9 mouse cellular contexts compared by ENCODE assay signal in the genomic region with DNA sequence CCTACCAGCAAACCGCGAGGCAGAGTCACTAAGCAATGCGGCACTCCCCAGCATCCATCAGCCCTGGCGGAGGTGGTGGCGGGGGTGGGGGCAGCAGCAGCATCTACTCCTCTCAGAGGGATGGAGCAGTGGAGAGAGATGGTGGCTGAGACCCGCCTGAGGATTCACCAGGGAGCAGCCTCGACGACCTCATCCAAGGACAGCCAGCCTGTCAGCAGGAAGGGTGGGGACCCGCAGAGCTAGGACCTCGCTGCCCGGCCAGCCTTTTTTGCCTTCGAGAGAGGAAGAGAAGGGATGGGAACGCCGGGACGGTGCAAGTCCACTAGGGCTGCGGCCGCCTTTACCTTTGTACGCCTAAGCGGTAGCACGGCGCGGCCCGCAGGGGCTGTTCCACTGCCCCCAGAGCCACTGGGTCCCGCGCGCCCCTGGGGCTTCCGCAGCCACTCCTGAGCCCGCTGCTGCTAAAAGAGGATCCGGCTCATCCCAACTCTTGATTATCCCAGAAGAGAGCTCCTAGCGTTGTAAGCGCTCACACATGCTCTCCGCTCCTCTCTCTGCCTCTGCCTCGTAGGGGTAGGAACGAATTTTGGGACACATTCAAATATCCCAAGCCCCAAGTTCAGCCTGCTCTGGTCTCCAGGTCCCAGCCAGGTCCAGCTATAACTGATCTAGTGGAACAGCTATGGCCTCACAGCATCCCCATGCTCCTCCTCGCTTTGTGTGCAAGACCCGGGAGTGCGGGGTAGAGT. TPM values are rescaled to one million over a fixed set of nuclear protein-coding genes. Genes with fewer than 3 reads are reported as not detected.
DNase-seq lines count a peak whose midpoint lies in the region; ATAC-seq and TF ChIP-seq lines count a peak whose summit lies in the region.
"Had no signal": no experiment of that assay in that cellular context is flagged by ENCODE, and none has a peak within 500 bp of the region (broad histone marks: within the 10 kb centered on the region; RNA-seq: fewer than 3 reads in every experiment).

Clvs2 (minus strand) TSS at position 639 of the 749 bp plus-strand sequence.

- WGBS in heart, embryonic 10.5 days: 3% methylated on average over 37 of the region's 37 CpGs
- WGBS in heart, postnatal 0 days: 2% methylated on average over 30 of the region's 37 CpGs
- WGBS in neural tube, embryonic 15.5 days: under 1% methylated on average over 37 of the region's 37 CpGs

- H3K4me1 ChIP-seq in heart, embryonic 10.5 days: peaks cover 2% of the 10 kb centered on the region; the same call in 1 of the 2 replicates
- H3K4me1 ChIP-seq in heart, postnatal 0 days (ENCODE audit: control insufficient read depth, insufficient read depth): no peaks in the 10 kb centered on the region
- H3K4me1 ChIP-seq in neural tube, embryonic 15.5 days: peaks cover 20% of the 10 kb centered on the region

- no peak for ATAC-seq in heart, postnatal 0 days (ENCODE audit: insufficient read depth, low read depth)
- peak; percentile 94 for ATAC-seq in neural tube, embryonic 15.5 days (ENCODE audit: low FRiP score)
- ATAC-seq in erythroid progenitor cell, adult 5-6 weeks (replicated peaks; ENCODE audit: low FRiP score, poor library complexity, severe bottlenecking): no peak

- DNase-seq in heart, embryonic 10.5 days (ENCODE audit: low spot score): peak; percentile 73
- DNase-seq in heart, adult 8-10 months (ENCODE audit: low spot score): no peak
- peak; percentile 55 for DNase-seq in ES-CJ7 (ENCODE audit: low read depth, low spot score)
- DNase-seq in embryo, embryonic 11.5 days (ENCODE audit: low read depth, low spot score): peak; percentile 11
- DNase-seq in heart, postnatal 0 days (ENCODE audit: low spot score): no peak
- peak; percentile 72 to 88 for DNase-seq in left cerebral cortex, adult 9 months (ENCODE audit: low spot score in 2 of 2)

- peak within 1 kb of the TSS; percentile 60 for H3K4me3 ChIP-seq in heart, embryonic 10.5 days
- peak within 1 kb of the TSS; percentile 27 for H3K4me3 ChIP-seq in heart, postnatal 0 days (ENCODE audit: low read depth, low read length)
- peak within 1 kb of the TSS; percentile 67 for H3K4me3 ChIP-seq in neural tube, embryonic 15.5 days (replicated peaks)

- no peaks in the 10 kb centered on the region for H3K9me3 ChIP-seq in heart, embryonic 10.5 days
- H3K9me3 ChIP-seq in heart, postnatal 0 days (replicated peaks; ENCODE audit: control insufficient read depth, low read length): no peaks in the 10 kb centered on the region
- H3K9me3 ChIP-seq in neural tube, embryonic 15.5 days (replicated peaks): no peaks in the 10 kb centered on the region

- H3K27ac ChIP-seq in heart, embryonic 10.5 days: peak within 1 kb of the TSS; percentile 32; the same call in 1 of the 2 replicates
- no peak within 1 kb of the TSS for H3K27ac ChIP-seq in heart, postnatal 0 days (ENCODE audit: low read depth)
- peak within 1 kb of the TSS; percentile 91 for H3K27ac ChIP-seq in neural tube, embryonic 15.5 days (replicated peaks)

- TF ChIP-seq CTCF in heart, postnatal 0 days (IDR thresholded peaks at IDR 0.05; ENCODE audit: low read depth): no peak

- no peak within 1 kb of the TSS for H3K9ac ChIP-seq in heart, postnatal 0 days (replicated peaks; ENCODE audit: low read depth, low read length)
- peak within 1 kb of the TSS; percentile 82 for H3K9ac ChIP-seq in neural tube, embryonic 15.5 days (replicated peaks)

- no peak for TF ChIP-seq EP300 in heart, postnatal 0 days (IDR thresholded peaks at IDR 0.05; ENCODE audit: low read depth)

- peaks cover 9% of the 10 kb centered on the region; the same call in 1 of the 2 replicates for H3K27me3 ChIP-seq in heart, embryonic 10.5 days (ENCODE audit: insufficient read depth, poor library complexity, severe bottlenecking)
- H3K27me3 ChIP-seq in heart, postnatal 0 days (ENCODE audit: control insufficient read depth, insufficient read depth, low read length): peaks cover 9% of the 10 kb centered on the region
- no peaks in the 10 kb centered on the region for H3K27me3 ChIP-seq in neural tube, embryonic 15.5 days (replicated peaks)

- H3K4me2 ChIP-seq in heart, postnatal 0 days (ENCODE audit: low read depth, low read length): peak within 1 kb of the TSS; percentile 58
- H3K4me2 ChIP-seq in neural tube, embryonic 15.5 days: peak within 1 kb of the TSS; percentile 80

- H3K36me3 ChIP-seq in heart, embryonic 10.5 days: no peaks in the 10 kb centered on the region
- H3K36me3 ChIP-seq in heart, postnatal 0 days (replicated peaks; ENCODE audit: control insufficient read depth, insufficient read depth, low read length): no peaks in the 10 kb centered on the region
- no peaks in the 10 kb centered on the region for H3K36me3 ChIP-seq in neural tube, embryonic 15.5 days

RNA-seq across cellular contexts. Expression of gene Clvs2, which starts in this region (rescaled TPM):
- not detected in 2 replicates for polyA plus RNA-seq in heart, embryonic 10.5 days (2016; fragmentation: Nextera tagmentation; extraction: Ambion mirVana)
- not detected for total RNA-seq in heart, adult 8-10 months (2022)
- not detected in 2 replicates for total RNA-seq in heart, postnatal 0 days (2014; rRNA removed; ENCODE audit: low replicate concordance)
- not detected in 2 replicates for polyA plus RNA-seq in heart, postnatal 0 days (2015; fragmentation: Nextera tagmentation; extraction: Ambion mirVana)
- polyA plus RNA-seq in neural tube, embryonic 15.5 days (2015; fragmentation: Nextera tagmentation; extraction: Ambion mirVana): 19.4 and 24.3 TPM in 2 replicates
- not detected in 2 replicates for total RNA-seq in erythroid progenitor cell, adult 5-6 weeks (2015; ENCODE audit: low replicate concordance)
- not detected in 2 replicates for total RNA-seq in erythroid progenitor cell, adult 5-6 weeks (2017; ENCODE audit: low replicate concordance)
- total RNA-seq: MEL had no signal

Comparison
In these comparisons a context has a peak if more than half of its experiments do, and no peak if none do; other contexts are left out.
1. RNA of gene Clvs2 (polyA plus RNA-seq): 19.4 to 24.3 TPM in neural tube, embryonic 15.5 days; not detected in heart, embryonic 10.5 days and not detected in heart, postnatal 0 days; every median in the first group is over 10 times any median in the second.
2. Peak in DNase-seq, H3K4me3 ChIP-seq and H3K27ac ChIP-seq in heart, embryonic 10.5 days; RNA of the gene not detected or under 1 TPM.
3. DNase-seq: peak in ES-CJ7 (single experiment), embryo, embryonic 11.5 days (single experiment) and left cerebral cortex, adult 9 months (2 of 2); none in heart, adult 8-10 months (single experiment) and heart, postnatal 0 days (single experiment).
4. Peak in every context shown above with its lines, with median percentiles within 50 percentile points of each other: H3K4me3 ChIP-seq.